Mouse (Mus musculus) embryonic facial prominence, embryonic 12.5 days (tissue): ENCODE results near the gene Wdr31. TPM values are rescaled to one million over a fixed set of nuclear protein-coding genes. Genes with fewer than 3 reads are reported as not detected.

Source experiments
- ATAC-seq: fragments of 200-750 bp; cut with Nextera tagmentation; 2 replicates; pipeline ENCODE4 v1.8.0; 2017; ENCODE audit not compliant: insufficient number of reproducible peaks, insufficient read depth, low FRiP score, low TSS enrichment
- H3K27ac ChIP-seq: fragments of 300-500 bp; sonication (generic); 2 replicates; pipeline ENCODE4 v1.5.1; 2016; ENCODE audit warnings: mild to moderate bottlenecking
- H3K27me3 ChIP-seq: fragments of 300-500 bp; sonication (generic); 2 replicates; pipeline ENCODE4 v1.6.1; 2016; ENCODE audit warnings: mild to moderate bottlenecking, moderate library complexity
- H3K36me3 ChIP-seq: fragments of 300-500 bp; sonication (generic); 2 replicates; pipeline ENCODE4 v1.6.1; 2016; ENCODE audit warnings: mild to moderate bottlenecking
- H3K4me1 ChIP-seq: fragments of 300-500 bp; sonication (generic); 2 replicates; pipeline ENCODE4 v1.6.1; 2016
- H3K4me2 ChIP-seq: fragments of 300-500 bp; sonication (generic); replicated peaks from 2 replicates; pipeline ENCODE4 v1.6.1; 2016; ENCODE audit warnings: mild to moderate bottlenecking, moderate library complexity
- H3K4me3 ChIP-seq: fragments of 300-500 bp; sonication (generic); 2 replicates; pipeline ENCODE4 v1.5.1; 2016; ENCODE audit warnings: mild to moderate bottlenecking
- H3K9ac ChIP-seq: fragments of 300-500 bp; sonication (generic); 2 replicates; pipeline ENCODE4 v1.6.1; 2016; ENCODE audit warnings: mild to moderate bottlenecking, moderate library complexity
- H3K9me3 ChIP-seq: fragments of 300-500 bp; sonication (generic); 2 replicates; pipeline ENCODE4 v1.6.1; 2016; ENCODE audit warnings: mild to moderate bottlenecking, moderate library complexity
- WGBS: fragments of 180-500 bp; shearing (Covaris S2); methylation state at CpG from one replicate; pipeline ENCODE4 v1.1.7; 2016; 5-methylcytosine and 5-hydroxymethylcytosine counted together
- polyA plus RNA-seq: library from polyadenylated mRNA; unstranded; fragments of >200 nt; fragmentation: Nextera tagmentation; extraction: Ambion mirVana; gene quantifications from 2 replicates; pipeline ENCODE4 v1.2.1, GENCODE M21; 2016

Gene Wdr31
- polyA plus RNA-seq, 1 experiment from 2014 or later, result 8.8 TPM

DNA sequence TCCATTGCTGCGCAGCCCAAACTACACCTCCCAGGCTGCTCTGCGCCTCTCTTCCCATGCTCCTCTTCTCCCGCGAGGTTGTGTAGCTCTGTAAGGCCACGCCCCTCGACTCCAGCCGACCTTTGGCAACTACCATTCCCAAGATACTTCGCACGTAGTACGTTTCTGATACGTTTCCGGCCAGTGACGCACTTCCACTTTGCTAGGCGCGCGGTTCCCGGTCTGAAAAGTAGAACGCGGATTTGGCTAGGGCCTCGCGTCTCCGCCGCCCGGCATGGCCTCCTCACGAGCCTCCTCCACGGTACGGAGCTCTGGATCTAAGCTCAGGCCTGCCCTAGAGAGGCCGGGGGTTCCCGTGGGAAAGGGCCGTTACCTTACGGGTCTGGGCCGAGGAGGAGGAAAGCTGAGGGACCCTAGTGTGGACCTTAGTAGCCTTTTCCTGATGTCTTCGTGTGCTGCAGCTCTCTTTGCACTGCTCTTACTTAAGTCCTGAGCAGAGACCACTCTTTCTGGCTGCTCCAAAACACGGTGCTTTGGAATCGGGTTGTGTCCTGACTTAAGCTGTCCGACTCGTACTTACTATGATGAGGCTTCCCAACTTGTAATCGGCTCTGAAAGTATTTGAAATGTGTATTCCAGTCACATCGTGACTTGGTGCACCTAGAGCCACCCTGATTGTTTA, 62.0 kb downstream of the Wdr31 start, which contains the start of the genes Cdc26 and Prpf4:
Cdc26 (minus strand) TSS at position 42 of the 682 bp plus-strand sequence.
Prpf4 (plus strand) TSS at position 197 of the 682 bp plus-strand sequence.
- H3K9me3 ChIP-seq, result no peaks in the 10 kb centered on the region
- peaks cover 32% of the 10 kb centered on the region for H3K36me3 ChIP-seq
- H3K4me3 ChIP-seq, result peak within 1 kb of the TSS; percentile 69
- peaks cover 26% of the 10 kb centered on the region for H3K4me1 ChIP-seq
- H3K4me2 ChIP-seq, result peak within 1 kb of the TSS; percentile 82
- H3K27me3 ChIP-seq, result no peaks in the 10 kb centered on the region
- ATAC-seq, result peak; percentile 98
- under 1% methylated on average over 39 of the region's 39 CpGs for WGBS
- H3K9ac ChIP-seq, result peak within 1 kb of the TSS; percentile 83
- peak within 1 kb of the TSS; percentile 88 for H3K27ac ChIP-seq

DNA sequence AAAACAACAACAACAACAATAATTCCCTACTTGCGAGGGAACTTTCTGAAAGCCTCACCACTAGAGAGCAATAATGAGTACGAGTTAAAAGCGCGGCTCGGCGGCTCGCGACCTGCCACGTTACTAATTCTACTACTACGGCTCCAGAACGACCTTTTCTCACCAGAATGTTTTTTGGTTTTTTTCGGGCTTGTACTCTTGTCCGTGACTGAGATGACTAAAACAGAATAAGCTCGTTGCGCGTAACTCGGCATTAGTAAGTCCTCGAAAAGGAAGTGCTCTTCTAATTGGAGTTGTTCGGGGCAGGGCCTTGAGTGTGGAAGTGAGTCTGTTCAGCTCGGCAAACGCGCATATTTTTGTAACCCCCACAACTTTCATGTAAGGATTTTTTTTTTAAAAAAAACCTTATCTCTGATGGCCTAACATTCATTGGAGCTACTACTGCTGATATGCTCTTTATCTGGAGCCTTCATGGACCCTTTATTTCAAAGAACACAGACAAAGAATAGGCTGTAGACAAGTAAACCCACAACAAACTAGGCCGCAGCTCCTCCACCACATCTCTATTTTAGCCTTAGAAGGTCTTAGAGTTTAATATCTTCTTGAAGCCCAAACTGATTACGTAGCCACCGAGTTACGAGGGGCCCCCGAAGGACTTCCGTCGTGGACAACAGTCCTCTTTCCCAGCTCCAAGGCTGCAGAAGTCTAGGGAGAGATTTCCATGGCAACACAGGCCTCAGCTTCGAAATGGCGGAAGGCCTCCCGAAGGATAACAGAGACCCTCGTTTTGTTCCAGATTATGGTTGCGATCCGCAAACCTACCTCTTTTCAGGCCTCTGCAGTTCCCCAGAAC, 62.7 kb downstream of the Wdr31 start:
- ATAC-seq, result peak; percentile 53
- H3K27ac ChIP-seq, result peak overlapping the region; percentile 88
- H3K9me3 ChIP-seq, result no peaks in the 10 kb centered on the region
- H3K4me1 ChIP-seq, result peaks cover 26% of the 10 kb centered on the region
- H3K9ac ChIP-seq, result peak overlapping the region; percentile 73
- no peaks in the 10 kb centered on the region for H3K27me3 ChIP-seq
- under 1% methylated on average over 35 of the region's 35 CpGs for WGBS
- peak overlapping the region; percentile 69 for H3K4me3 ChIP-seq
- H3K4me2 ChIP-seq, result peak overlapping the region; percentile 51
- peaks cover 26% of the 10 kb centered on the region for H3K36me3 ChIP-seq

DNA sequence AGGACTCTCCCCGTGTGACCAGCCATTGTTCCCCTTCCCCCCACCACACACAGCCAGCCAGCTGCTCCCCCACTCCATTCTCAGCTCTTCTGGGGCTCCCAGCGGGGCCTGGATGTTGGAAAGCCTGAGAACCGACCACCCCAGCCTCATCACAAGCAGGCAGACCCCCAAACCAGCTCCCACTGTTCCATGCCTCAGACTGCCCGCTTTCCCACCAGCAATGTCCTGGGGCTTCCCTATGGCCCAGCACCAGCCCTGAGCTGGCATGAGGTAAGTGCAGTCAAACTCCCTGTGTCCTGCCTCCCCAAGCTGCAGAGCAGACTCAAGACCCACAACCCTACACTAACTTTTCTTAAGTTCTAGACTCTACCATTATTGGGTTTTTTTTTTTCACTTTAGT, 64.6 kb downstream of the Wdr31 start:
- Histone ChIP-seq H3K4me2 (no peak overlapping the region; the same call in 1 of the 2 replicates), H3K36me3 (peaks cover 25% of the 10 kb centered on the region), H3K27ac (no peak overlapping the region), H3K4me3 (no peak overlapping the region), H3K27me3 (no peaks in the 10 kb centered on the region), H3K9ac (no peak overlapping the region), H3K9me3 (no peaks in the 10 kb centered on the region), H3K4me1 (peaks cover 26% of the 10 kb centered on the region)
- no peak for ATAC-seq
- WGBS, result 90% methylated on average over 4 of the region's 4 CpGs

DNA sequence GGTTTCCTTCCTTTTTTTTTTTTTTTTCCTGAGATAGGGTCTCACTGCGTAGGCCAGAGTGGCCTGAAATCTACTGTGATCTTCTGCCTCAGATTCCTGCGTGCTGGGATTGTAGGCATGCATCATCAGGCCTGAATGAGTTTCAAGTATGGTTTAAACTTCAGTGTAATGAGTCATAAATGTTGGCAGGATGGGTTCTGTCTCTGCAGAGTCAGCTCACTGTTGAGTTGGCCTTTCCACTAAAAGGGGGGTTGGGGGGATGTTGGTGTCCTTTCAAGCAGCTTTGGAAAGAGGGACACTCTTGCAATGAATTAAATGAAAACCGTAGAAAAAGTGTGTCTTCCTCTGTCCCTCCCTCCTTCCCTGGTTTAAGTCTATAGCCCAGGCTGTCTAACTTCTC, 71.7 kb downstream of the Wdr31 start:
- no peak overlapping the region for H3K4me3 ChIP-seq
- no peak overlapping the region for H3K9ac ChIP-seq
- no peaks in the 10 kb centered on the region for H3K4me1 ChIP-seq
- no peaks in the 10 kb centered on the region for H3K27me3 ChIP-seq
- no peaks in the 10 kb centered on the region for H3K9me3 ChIP-seq
- peaks cover 74% of the 10 kb centered on the region for H3K36me3 ChIP-seq
- H3K27ac ChIP-seq, result no peak overlapping the region
- no peak for ATAC-seq
- WGBS, result 96% methylated on average over 3 of the region's 3 CpGs
- H3K4me2 ChIP-seq, result no peak overlapping the region

Other genes starting within 250 kb of the Wdr31 start
- 15.2 and 18.1 TPM in 2 replicates for gene Zfp37, start 239.8 kb downstream of the Wdr31 start, polyA plus RNA-seq
- gene Slc31a2, start 208.3 kb downstream of the Wdr31 start, polyA plus RNA-seq, result 14.5 and 15.4 TPM in 2 replicates
- gene Fkbp15, start 110.3 kb downstream of the Wdr31 start, polyA plus RNA-seq, result 23.2 and 25.0 TPM in 2 replicates
- 44.1 and 44.8 TPM in 2 replicates for gene Slc31a1, start 110.2 kb downstream of the Wdr31 start, polyA plus RNA-seq
- gene Cdc26, start 62.3 kb downstream of the Wdr31 start, polyA plus RNA-seq, result 203 and 210 TPM in 2 replicates
- 27.3 and 30.1 TPM in 2 replicates for gene Prpf4, start 62.1 kb downstream of the Wdr31 start, polyA plus RNA-seq
- not detected in 2 replicates for gene Rnf183, start 35.6 kb downstream of the Wdr31 start, polyA plus RNA-seq
- gene Bspry, start 9.2 kb upstream of the Wdr31 start, polyA plus RNA-seq, result 2.9 and 3.3 TPM in 2 replicates
- gene Hdhd3, start 32.6 kb upstream of the Wdr31 start, polyA plus RNA-seq, result 11.1 and 14.2 TPM in 2 replicates
- 76.9 and 78.5 TPM in 2 replicates for gene Alad, start 49.0 kb upstream of the Wdr31 start, polyA plus RNA-seq
- 89.1 and 92.8 TPM in 2 replicates for gene Pole3, start 54.2 kb upstream of the Wdr31 start, polyA plus RNA-seq
- 0.45 and 0.99 TPM in 2 replicates for gene 4933430I17Rik, start 54.5 kb upstream of the Wdr31 start, polyA plus RNA-seq
- gene Rgs3, start 89.0 kb upstream of the Wdr31 start, polyA plus RNA-seq, result 45.0 and 45.2 TPM in 2 replicates